Mouse (Mus musculus) forebrain, embryonic 10.5 days (tissue): ENCODE data around the gene Cdca7l. TPM values are rescaled to one million over a fixed set of nuclear protein-coding genes. Genes with fewer than 3 reads are reported as not detected.

ENCODE experiments used
- DNase-seq: peaks from one replicate; pipeline ENCODE4 v3.0.0-alpha.2; 2017; ENCODE audit warnings: low spot score; ENCODE audit errors: extremely low spot score
- H3K27ac ChIP-seq: fragments of 300-500 bp; sonication (generic); 2 replicates; pipeline ENCODE4 v1.5.1; 2016; ENCODE audit warnings: mild to moderate bottlenecking
- H3K27me3 ChIP-seq: fragments of 300-500 bp; sonication (generic); 2 replicates; pipeline ENCODE4 v1.6.1; 2016; ENCODE audit warnings: mild to moderate bottlenecking; ENCODE audit not compliant: poor library complexity, severe bottlenecking
- H3K36me3 ChIP-seq: fragments of 300-500 bp; sonication (generic); replicated peaks from 2 replicates; pipeline ENCODE4 v1.6.1; 2016; ENCODE audit warnings: mild to moderate bottlenecking, moderate library complexity
- H3K4me1 ChIP-seq: fragments of 300-500 bp; sonication (generic); 2 replicates; pipeline ENCODE4 v1.6.1; 2016
- H3K4me3 ChIP-seq: fragments of 300-500 bp; sonication (generic); 2 replicates; pipeline ENCODE4 v1.5.1; 2016; ENCODE audit warnings: mild to moderate bottlenecking, moderate library complexity
- H3K9me3 ChIP-seq: fragments of 300-500 bp; sonication (generic); 2 replicates; pipeline ENCODE4 v1.6.1; 2016; ENCODE audit warnings: mild to moderate bottlenecking, moderate library complexity
- WGBS: fragments of 180-500 bp; shearing (Covaris S2); methylation state at CpG from one replicate; pipeline ENCODE4 v1.1.7; 2016; 5-methylcytosine and 5-hydroxymethylcytosine counted together
- polyA plus RNA-seq: library from polyadenylated mRNA; unstranded; fragments of >200 nt; fragmentation: Nextera tagmentation; extraction: Ambion mirVana; gene quantifications from 2 replicates; pipeline ENCODE4 v1.2.1, GENCODE M21; 2016

The Cdca7l gene
- polyA plus RNA-seq, 1 experiment from 2014 or later, result 74.2 TPM

DNA sequence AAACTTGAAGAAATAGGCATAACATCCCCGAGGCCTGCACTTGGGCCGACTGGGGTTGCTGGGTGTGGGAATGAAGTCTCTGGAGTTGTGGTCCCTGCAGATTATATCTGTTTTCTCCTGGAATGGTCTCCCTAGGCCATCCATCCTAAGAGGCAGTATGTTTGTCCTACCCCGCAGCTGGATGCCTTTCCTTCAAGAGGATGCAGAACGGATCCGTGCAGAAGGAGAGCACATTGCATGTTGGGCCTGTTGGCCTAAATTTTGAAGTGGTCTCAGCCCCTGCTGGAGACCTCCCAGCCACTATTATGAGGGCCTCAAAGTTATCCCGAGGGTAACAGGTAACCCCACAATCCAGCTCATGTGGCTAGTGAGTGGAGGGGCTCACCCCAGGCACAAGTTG, 44.5 kb downstream of the Cdca7l start:
- Histone ChIP-seq H3K27me3 (peaks cover 5% of the 10 kb centered on the region; the same call in 1 of the 2 replicates), H3K27ac (no peak overlapping the region), H3K4me1 (peaks cover 34% of the 10 kb centered on the region), H3K36me3 (peaks cover 11% of the 10 kb centered on the region), H3K9me3 (no peaks in the 10 kb centered on the region), H3K4me3 (no peak overlapping the region)
- DNase-seq, result no peak
- WGBS, result 94% methylated on average over 6 of the region's 6 CpGs

DNA sequence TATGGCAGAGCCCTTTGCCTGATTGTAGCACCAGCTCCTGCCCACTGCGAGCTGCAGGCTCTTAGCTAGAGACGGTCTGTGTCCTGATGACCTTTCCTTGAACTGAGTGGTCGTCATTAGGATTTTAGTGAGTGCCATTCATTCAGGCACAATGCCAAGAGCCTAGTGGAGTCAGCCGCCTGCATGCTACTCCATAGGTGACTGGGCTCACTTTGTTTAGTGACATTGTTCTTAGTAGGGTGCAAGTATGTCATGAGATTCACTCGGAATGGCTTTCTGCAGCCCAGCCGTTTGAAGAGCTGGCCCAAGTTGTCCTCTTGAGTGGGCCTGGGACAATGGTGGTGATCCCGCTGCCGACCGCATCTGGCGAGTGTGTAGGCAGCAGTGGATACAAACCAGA, 46.4 kb downstream of the Cdca7l start:
- Histone ChIP-seq H3K27me3 (peaks cover 5% of the 10 kb centered on the region; the same call in 1 of the 2 replicates), H3K4me3 (no peak overlapping the region), H3K4me1 (peaks cover 18% of the 10 kb centered on the region), H3K9me3 (no peaks in the 10 kb centered on the region), H3K27ac (no peak overlapping the region), H3K36me3 (peaks cover 11% of the 10 kb centered on the region)
- DNase-seq, result no peak
- WGBS, result 30% methylated on average over 10 of the region's 10 CpGs

DNA sequence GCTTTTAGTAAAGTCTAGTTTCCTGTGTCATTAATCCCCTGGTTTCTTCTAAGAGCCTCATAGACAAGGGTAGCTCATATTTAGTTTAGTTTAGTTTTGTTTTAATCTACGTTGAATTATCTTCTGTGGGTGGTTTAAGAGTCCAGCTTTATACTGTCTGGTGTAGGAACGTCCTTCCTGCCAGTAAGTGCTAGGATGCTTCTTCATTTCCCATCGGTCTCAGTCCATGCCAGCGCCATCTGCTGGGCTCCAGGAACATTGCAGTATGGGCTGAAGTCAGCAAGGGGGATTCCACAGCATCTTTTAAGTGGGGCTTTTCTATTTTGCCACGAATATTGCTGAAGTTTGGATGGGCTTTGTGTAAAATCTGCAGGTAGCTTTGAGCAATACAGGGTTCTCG, 49.2 kb downstream of the Cdca7l start:
- peaks cover 13% of the 10 kb centered on the region for H3K36me3 ChIP-seq
- H3K4me3 ChIP-seq, result no peak overlapping the region
- H3K27me3 ChIP-seq, result peaks cover 5% of the 10 kb centered on the region; the same call in 1 of the 2 replicates
- DNase-seq, result peak; percentile 42
- no peaks in the 10 kb centered on the region for H3K9me3 ChIP-seq
- 38% methylated on average over 6 of the region's 6 CpGs for WGBS
- H3K27ac ChIP-seq, result no peak overlapping the region
- H3K4me1 ChIP-seq, result peaks cover 12% of the 10 kb centered on the region

DNA sequence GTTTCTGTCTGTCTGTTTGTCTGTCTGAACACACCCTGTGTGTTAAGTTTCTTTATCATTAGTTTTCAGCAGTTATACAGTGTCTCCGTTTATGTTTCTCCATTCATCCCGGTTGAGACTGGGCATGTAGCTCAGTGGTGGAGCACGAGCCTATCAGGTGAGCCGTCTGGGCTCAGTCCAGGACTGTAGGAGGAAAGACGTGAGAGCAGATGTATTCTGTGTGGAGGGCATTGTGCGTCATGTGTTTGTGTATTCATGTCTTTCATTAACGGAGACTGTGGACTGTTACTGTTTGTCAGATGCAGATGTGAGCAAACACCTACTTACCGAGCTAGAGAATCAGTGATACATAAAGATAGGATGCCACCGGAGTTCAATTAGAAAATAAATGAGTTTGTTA, 52.9 kb downstream of the Cdca7l start:
- H3K9me3 ChIP-seq, result no peaks in the 10 kb centered on the region
- no peaks in the 10 kb centered on the region for H3K4me1 ChIP-seq
- 89% methylated on average over 9 of the region's 9 CpGs for WGBS
- H3K27me3 ChIP-seq, result no peaks in the 10 kb centered on the region
- H3K4me3 ChIP-seq, result no peak overlapping the region
- peaks cover 6% of the 10 kb centered on the region for H3K36me3 ChIP-seq
- no peak for DNase-seq
- H3K27ac ChIP-seq, result no peak overlapping the region

DNA sequence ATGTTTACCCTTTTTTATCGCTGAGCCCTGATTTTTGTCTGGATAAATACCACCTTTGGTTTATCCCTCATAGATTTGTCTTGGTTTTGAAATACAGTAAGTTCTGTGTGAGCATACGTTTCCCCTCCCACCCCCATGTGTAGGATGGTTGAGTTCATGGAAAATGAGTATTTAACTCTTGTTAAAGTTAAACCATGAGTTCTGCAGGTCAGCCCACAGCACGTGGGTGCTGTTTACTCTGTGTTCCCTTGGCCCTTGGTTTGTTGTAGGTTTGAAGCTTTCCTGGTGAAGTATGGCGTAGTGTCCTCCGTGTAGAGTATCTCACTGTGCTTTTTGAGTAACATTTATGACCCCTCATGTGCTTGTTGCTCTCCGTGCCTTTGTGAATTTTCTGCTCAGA, 53.8 kb downstream of the Cdca7l start:
- 90% methylated on average over 6 of the region's 6 CpGs for WGBS
- Histone ChIP-seq H3K4me1 (no peaks in the 10 kb centered on the region), H3K9me3 (no peaks in the 10 kb centered on the region), H3K27ac (no peak overlapping the region), H3K4me3 (no peak overlapping the region), H3K27me3 (no peaks in the 10 kb centered on the region), H3K36me3 (peaks cover 6% of the 10 kb centered on the region)
- DNase-seq, result no peak

DNA sequence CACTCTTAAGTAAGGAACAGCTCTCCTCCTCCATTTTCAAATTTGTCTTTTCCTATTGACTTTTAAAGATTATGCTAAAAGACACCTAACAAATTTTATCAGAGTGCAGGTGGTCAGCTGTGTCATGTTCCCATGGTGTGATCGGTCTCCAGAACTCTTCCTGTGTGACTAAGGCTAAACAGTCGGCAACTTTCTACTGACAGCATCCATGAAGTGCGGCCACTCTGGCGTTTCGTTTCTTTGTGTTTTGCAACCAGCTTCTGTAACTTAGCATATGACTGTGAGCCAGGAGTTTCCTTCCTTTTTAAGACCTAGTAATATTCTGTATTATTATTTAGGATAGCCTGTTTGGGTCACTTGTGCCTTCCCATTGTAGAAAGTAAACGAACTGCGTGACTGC, 56.8 kb downstream of the Cdca7l start:
- Histone ChIP-seq H3K4me1 (no peaks in the 10 kb centered on the region), H3K4me3 (no peak overlapping the region), H3K27me3 (no peaks in the 10 kb centered on the region), H3K9me3 (no peaks in the 10 kb centered on the region), H3K36me3 (peaks cover 23% of the 10 kb centered on the region), H3K27ac (no peak overlapping the region)
- WGBS, result 82% methylated on average over 7 of the region's 7 CpGs
- DNase-seq, result no peak

DNA sequence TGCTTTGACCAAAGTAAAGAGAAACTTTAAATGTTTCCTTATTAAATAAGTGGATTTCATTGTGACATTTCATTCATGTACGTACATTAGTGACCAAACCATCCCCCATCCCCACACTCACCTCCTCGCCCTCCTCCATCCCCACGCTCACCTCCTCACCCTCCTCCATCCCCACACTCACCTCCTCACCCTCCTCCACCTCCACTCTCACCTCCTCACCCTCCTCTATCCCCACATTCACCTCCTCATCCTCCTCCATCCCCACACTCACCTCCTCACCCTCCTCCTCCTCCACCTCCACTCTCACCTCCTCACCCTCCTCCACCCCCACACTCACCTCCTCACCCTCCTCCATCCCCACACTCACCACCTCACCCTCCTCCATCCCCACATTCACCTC, 57.2 kb downstream of the Cdca7l start:
- H3K9me3 ChIP-seq, result no peaks in the 10 kb centered on the region
- no peak for DNase-seq
- 71% methylated on average over 3 of the region's 3 CpGs for WGBS

DNA sequence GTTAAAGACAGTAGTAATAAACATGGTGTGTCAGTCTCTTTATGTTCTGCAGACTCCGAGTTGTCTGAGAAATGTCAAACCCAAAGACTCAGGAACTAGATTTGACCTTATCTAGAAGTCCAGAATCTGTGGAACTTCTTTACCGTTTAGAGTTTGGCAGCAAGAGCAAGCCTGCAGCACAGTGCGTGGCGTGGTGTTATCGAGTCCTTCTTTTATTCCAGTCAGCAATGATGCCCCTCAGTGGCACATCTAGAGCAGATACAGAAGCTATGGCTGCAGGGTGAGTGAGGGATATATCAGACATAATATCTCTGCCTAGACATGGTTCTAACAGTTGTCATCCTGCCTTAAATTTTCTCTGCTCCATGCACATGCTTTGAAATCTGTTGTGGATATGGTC, 58.6 kb downstream of the Cdca7l start:
- peaks cover 41% of the 10 kb centered on the region for H3K36me3 ChIP-seq
- peaks cover 5% of the 10 kb centered on the region; the same call in 1 of the 2 replicates for H3K9me3 ChIP-seq
- no peaks in the 10 kb centered on the region for H3K4me1 ChIP-seq
- H3K27me3 ChIP-seq, result no peaks in the 10 kb centered on the region
- H3K4me3 ChIP-seq, result no peak overlapping the region
- no peak overlapping the region for H3K27ac ChIP-seq
- WGBS, result 92% methylated on average over 5 of the region's 5 CpGs
- DNase-seq, result no peak

More for the DNA sequence above, 57.2 kb downstream of the Cdca7l start:
- Histone ChIP-seq H3K4me1 (no peaks in the 10 kb centered on the region), H3K4me3 (no peak overlapping the region), H3K27ac (no peak overlapping the region), H3K36me3 (peaks cover 27% of the 10 kb centered on the region), H3K27me3 (no peaks in the 10 kb centered on the region)

DNA sequence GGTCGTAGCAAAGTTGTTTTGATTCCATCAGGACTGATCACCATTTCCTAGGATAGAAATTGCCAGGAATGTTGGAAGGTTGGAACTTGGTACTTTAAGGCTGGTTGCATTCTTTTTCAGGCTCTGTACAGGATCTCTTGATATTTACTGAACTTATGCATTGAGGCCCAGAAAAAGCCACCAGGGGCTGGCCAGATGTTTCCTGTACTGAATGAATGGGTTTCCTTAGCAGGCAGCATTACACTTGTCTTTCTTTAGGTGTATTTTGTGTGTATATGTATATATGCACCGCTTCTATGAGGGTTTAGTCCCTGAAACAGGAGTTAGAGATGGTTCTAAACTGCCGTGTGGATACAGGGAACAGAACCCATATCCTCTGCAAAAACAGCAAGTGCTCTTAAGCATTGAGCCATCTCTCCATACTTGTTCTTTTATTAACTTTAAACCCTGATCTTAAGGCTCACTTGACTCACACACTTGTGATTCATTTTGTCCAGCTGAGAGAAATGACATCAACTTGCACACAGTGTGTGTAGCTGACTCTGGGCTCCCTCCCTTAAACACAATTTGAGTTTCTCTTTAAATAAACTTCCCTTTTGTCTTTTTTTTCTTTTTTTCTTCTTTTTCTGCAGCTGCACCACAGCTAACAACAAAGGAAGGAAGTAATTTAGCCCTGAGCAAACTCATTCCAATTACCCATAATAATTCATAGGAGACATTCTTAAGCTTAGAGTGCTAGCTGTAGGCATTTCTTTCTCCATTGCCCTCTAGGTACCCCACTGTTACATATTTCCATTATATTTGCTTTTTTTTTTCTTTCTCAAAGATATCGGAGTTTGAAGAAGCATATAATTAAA, 63.8 kb downstream of the Cdca7l start:
- Histone ChIP-seq H3K27ac (no peak overlapping the region), H3K9me3 (peaks cover 19% of the 10 kb centered on the region), H3K36me3 (peaks cover 90% of the 10 kb centered on the region), H3K27me3 (no peaks in the 10 kb centered on the region), H3K4me1 (no peaks in the 10 kb centered on the region), H3K4me3 (no peak overlapping the region)
- DNase-seq, result no peak
- WGBS, result 92% methylated on average over 4 of the region's 4 CpGs

DNA sequence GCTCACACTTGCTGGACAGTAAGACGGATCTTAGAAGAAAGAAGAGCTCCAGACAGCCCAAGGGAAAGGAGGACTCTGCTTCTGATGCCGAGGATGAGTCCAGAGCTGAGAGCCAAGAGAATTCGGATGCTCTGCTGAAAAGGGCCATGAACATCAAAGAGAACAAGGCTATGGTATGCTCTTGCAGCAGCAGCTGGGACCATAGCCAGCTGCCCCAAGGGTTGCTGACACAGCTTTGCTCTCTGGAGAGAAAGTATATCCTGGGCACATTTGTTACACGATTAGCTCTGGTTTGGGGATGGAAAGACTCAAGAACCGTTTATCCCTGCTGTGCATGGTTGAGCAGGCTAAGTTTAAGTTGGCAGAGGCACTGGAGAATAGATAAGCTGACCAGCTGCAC, 68.2 kb downstream of the Cdca7l start:
- no peaks in the 10 kb centered on the region for H3K27me3 ChIP-seq
- DNase-seq, result no peak
- no peak overlapping the region for H3K4me3 ChIP-seq
- no peak overlapping the region for H3K27ac ChIP-seq
- no peaks in the 10 kb centered on the region for H3K4me1 ChIP-seq
- WGBS, result 91% methylated on average over 5 of the region's 5 CpGs
- peaks cover 100% of the 10 kb centered on the region for H3K36me3 ChIP-seq
- peaks cover 18% of the 10 kb centered on the region for H3K9me3 ChIP-seq

DNA sequence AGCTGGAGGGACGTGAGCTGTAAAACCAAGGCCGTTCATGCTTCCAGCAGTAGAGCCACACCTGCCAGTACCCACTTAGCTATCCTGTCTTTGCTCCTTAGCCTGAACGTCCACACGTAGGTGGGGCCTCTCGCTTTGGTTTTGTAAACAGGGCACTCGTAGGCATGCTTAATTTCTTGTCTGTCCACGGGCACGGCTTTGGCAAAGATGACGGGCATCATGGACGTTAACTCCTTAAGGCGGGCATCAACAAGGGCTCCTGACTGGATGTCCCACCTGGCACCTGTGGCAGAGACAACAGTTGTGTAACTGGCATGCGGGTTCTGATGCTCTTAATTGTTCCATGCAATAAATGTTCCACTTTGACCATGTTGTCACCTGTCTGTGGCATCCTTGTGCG, 74.3 kb downstream of the Cdca7l start:
- Histone ChIP-seq H3K27me3 (no peaks in the 10 kb centered on the region), H3K4me1 (no peaks in the 10 kb centered on the region), H3K36me3 (peaks cover 99% of the 10 kb centered on the region), H3K9me3 (no peaks in the 10 kb centered on the region), H3K27ac (no peak overlapping the region), H3K4me3 (no peak overlapping the region)
- DNase-seq, result no peak
- WGBS, result 96% methylated on average over 13 of the region's 13 CpGs

DNA sequence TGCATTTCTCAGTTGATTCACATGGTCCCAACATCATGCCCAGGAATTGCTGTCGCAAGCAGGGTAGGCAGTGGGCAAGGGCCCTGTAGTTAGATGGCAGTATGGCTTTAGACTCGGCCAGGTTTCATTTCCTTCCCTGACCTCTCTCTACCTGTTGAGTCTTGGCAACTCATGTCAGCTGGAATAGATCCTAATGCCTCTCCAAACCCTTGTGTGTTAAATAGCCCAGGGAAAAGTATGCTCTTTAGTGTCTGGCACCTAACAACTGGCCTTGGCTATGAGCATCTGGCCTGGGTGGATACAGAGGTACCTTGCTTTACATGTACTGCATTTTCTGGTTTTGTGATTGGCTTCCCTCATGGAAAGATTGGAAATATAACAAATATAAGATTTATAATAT, 80.5 kb downstream of the Cdca7l start:
- H3K4me3 ChIP-seq, result no peak overlapping the region
- H3K9me3 ChIP-seq, result no peaks in the 10 kb centered on the region
- no peak for DNase-seq
- peaks cover 43% of the 10 kb centered on the region for H3K36me3 ChIP-seq
- H3K27ac ChIP-seq, result no peak overlapping the region
- 89% methylated on average over 2 of the region's 2 CpGs for WGBS
- H3K4me1 ChIP-seq, result no peaks in the 10 kb centered on the region
- H3K27me3 ChIP-seq, result no peaks in the 10 kb centered on the region

DNA sequence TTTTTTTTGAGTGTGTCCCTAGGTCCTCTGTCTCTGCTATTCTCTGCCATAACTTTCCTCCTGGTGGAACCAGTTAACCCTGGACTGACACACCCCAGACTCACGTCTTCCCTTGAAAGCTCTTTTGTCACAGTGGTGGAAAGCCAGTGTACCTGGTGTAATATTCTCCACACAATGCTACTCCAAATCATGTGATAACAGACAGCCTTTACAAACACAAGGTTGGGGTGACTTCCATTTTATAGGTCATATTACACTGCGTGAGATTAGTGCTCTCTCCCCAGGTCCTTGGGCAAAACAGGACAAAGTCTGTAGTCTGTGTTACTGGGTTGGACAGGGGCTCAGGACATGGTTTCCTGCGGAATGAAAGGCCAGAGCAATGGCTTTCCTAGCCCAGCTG, 83.3 kb downstream of the Cdca7l start:
- no peak for DNase-seq
- Histone ChIP-seq H3K36me3 (peaks cover 15% of the 10 kb centered on the region), H3K4me3 (no peak overlapping the region), H3K27me3 (no peaks in the 10 kb centered on the region), H3K9me3 (no peaks in the 10 kb centered on the region), H3K27ac (no peak overlapping the region), H3K4me1 (no peaks in the 10 kb centered on the region)
- WGBS, result 84% methylated on average over 3 of the region's 3 CpGs
